Mouse (Mus musculus): Measurements from ENCODE around the gene Zfp658.
A peak's percentile ranks its signal among the peaks of the same experiment; 100 is the strongest.

The Zfp658 gene

DNA sequence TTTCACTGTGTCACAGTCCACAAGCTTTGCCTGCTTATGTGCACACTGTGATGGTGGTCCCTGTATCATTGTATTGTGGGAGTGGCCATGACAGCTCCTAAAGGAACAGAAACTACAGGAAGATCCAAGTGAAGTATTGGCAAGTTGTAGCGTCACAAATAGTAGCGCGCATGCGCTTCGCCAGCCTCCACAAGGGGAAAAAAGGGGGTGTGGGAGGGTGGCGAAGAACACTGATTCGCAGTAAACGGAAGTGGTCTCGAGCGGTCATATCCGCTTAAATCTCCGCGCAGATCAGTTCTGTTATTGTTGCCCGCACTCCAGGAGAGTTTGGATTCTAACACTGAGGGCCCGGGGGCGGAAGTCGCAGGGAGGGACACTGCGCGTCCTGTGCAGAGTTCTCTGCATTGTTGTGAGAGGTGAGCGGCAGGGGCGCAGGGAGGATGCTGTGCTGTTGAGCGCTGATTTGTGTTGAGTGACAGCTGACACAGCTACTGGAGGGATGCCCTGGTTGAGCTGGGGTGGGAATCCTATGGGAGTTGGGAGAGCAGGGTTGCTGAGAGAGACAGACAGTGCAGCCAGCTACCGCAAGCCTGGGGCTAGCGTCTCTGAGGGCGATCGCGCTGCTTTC is at the start of gene Zfp658:
Gene Zfp658 (plus strand): TSS at position 251 of the 628 bp plus-strand sequence.
- DNase-seq: peak; percentile 69

DNA sequence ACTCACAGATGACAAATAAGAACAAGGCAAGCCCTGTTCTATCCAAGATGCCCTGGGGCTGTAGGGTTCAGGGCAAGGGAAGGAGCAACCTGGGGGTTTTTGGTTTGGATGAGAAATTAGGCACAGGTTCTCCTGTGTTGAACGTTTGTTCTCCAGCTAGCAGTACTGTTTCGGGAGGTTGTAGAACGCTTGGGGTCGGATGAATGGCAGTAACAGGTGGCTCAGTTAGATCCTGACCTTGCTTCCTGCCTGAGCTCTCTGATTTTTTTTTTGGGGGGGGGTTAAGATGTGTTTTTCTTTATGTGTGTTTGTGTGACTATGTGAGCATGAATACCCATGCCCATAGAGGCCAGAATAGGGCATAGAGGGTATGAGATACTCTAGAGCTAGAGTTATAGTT is 49.5 kb upstream of the Zfp658 start:
- no peak for DNase-seq

- no peak for DNase-seq
These were observed 47.0 kb upstream of the Zfp658 start for GRCm38 (mm10) chr7:43515076-43515475.

- DNase-seq: no peak
These were observed 43.7 kb upstream of the Zfp658 start for GRCm38 (mm10) chr7:43518341-43518740.

DNA sequence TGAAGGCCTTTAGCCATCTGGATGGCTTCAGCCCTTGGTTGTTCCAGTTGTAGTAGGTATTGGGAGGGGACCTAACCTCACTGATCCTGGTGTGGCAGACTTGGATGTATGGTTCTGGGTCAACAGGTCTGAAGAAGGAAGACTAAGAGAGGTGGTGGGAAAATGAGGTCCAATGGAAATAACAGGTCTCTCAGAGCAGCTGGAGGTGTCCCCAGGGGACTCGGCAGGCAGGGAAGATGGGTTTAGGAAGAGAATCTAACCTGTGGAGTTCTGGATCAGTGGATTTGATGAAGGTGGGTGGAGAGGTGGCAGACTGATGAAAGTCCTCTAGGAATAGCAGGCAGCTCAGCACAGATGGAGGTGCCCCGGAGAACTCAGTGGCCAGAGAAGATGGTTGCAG is 39.3 kb upstream of the Zfp658 start:
- no peak for DNase-seq

- no peak for DNase-seq
These were observed 36.7 kb upstream of the Zfp658 start for GRCm38 (mm10) chr7:43525313-43525712.

DNA sequence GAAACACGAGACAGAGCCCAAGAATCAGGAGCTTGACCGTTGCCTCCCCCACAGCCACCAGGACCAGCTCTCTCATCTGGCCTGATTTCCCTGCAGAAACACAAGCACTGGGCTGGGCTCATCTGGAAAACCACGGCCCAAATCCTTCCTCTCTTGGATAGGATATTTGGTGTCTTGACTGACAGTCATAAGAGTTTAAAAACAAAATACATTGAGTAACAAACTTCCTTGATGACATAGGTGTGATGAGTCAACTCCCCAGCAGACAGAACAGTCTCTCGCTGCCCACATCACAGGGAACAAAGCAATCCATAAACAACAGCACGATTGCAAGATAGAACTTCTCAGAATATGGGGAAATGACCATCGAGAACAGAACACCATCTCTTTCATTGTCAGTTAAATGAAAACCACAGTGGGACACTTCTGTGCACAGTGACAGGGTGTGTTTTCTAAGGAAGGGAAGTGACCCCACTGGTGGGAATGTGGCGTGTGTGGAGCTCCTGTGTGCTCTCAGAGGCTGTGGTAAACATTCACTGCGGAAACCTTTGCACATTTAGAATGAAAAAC is 31.8 kb upstream of the Zfp658 start:
- no peak for DNase-seq

DNA sequence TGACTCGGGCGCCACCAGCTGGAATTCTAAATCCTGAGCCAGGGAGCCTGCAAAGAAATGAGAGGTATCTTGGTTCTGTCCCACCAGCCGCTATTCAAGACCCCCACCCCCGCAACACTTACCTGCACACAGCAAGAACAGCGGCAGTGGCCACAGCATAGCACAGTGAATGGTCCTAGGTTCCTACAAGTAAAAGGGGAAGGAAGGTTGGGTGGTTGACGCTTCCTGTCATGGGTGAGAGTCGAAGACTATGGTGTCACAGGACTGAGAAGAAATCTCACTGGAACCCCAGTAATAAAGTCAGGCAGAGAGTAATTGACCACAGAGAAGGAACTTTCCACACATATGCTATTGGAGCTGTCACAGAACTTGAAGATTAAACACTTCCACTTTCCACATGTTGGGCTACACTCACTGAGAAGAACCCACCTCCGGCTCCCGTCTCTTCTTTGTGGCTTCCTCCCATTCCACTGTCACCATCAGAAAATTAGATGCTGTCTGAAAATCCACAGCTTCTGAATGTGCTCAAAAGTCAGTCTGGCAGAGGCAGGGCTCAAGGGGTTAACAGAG is 29.0 kb upstream of the Zfp658 start:
- no peak for DNase-seq

DNA sequence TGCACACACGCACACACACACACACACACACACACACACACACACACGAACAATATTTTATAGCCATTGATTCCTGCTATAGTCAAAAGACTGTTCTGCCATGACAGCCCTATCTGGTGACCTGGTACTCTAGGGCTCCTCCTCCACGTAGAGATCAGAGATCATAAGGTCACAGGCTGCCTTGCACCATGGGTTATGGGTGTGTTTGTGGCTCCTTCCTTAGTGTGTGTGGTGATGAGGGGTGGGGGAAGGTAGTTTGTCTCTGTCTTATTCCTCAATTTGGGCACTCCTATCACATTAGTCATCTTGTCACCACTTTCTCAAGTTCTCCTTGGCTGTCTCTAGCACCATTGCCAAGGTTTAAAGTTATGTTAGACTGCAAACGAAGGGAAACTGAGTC is 23.5 kb upstream of the Zfp658 start:
- DNase-seq: no peak

DNA sequence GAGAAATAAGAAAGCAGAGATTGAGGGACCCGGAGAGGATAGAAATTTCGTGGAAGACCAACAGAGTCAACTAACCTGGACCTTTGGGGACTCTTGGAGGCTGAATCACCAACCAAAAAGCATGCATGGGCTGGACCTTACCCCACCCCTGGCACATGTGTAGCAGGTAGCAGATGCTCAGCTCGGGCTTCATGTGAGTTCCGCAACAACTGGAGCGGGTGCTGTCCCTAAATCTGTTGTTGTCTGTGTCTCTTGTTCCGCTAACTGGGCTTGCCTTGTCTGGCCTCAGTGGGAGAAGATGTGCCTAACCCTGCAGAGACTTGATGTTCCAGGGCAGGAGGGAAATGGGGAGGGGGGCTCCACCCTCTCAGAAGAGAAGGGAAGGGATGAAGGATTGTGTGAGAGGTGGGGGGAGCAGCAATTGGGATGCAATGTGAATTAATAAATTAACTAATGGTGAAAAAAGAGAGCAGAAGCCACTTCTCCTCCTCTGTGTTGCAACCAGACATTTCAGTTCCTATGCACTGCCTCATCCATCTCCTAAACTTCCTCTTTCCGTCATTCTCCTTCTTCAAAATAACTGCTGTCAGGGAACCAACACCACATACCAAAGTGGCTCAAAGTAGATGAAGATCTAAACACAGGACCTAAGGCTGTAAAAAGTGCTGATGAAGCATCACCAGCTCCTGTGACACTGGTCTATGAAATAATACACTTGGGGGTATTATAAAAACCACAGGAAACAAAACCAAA is 17.7 kb upstream of the Zfp658 start, which contains the start of gene Cd33:
Gene Cd33 (minus strand): TSS at position 204 of the 753 bp plus-strand sequence.
- DNase-seq: no peak

GRCm38 (mm10) chr7:43545656-43546545 is 16.2 kb upstream of the Zfp658 start:
- DNase-seq: no peak

DNA sequence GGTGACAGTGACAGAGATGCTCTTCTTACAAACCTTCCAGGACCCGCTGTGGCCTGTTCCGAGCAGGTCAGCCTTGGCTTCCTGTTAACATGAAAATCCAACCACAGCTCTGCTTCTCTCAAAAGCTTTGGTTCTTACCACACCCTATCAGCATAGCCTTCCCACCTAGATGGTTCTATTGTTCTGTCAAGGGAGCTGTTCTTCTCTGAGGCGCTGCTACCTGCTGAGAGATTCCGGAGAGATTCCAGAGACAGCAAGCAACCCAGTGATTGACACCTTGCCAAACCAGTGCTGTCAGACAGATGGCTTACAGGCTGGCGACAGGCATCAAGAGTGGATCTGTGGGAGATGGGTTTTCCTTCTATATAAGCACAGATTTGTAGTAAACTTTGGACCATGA is 14.4 kb upstream of the Zfp658 start:
- no peak for DNase-seq

- no peak for DNase-seq
These were observed 13.8 kb upstream of the Zfp658 start for GRCm38 (mm10) chr7:43548206-43548605.

GRCm38 (mm10) chr7:43553153-43553552 is 8.9 kb upstream of the Zfp658 start:
- DNase-seq: peak; percentile 15

- DNase-seq: no peak
These were observed 7.5 kb upstream of the Zfp658 start for GRCm38 (mm10) chr7:43554550-43554949.

GRCm38 (mm10) chr7:43555351-43555750 is 6.7 kb upstream of the Zfp658 start:
- DNase-seq: no peak

- no peak for DNase-seq
These were observed 5.2 kb upstream of the Zfp658 start for GRCm38 (mm10) chr7:43556901-43557300.

- DNase-seq: no peak
These were observed 605 bp downstream of the Zfp658 start for GRCm38 (mm10) chr7:43562651-43563070.

GRCm38 (mm10) chr7:43563300-43563699 is 1.2 kb downstream of the Zfp658 start:
- DNase-seq: no peak

GRCm38 (mm10) chr7:43571216-43571615 is 9.2 kb downstream of the Zfp658 start:
- no peak for DNase-seq

DNA sequence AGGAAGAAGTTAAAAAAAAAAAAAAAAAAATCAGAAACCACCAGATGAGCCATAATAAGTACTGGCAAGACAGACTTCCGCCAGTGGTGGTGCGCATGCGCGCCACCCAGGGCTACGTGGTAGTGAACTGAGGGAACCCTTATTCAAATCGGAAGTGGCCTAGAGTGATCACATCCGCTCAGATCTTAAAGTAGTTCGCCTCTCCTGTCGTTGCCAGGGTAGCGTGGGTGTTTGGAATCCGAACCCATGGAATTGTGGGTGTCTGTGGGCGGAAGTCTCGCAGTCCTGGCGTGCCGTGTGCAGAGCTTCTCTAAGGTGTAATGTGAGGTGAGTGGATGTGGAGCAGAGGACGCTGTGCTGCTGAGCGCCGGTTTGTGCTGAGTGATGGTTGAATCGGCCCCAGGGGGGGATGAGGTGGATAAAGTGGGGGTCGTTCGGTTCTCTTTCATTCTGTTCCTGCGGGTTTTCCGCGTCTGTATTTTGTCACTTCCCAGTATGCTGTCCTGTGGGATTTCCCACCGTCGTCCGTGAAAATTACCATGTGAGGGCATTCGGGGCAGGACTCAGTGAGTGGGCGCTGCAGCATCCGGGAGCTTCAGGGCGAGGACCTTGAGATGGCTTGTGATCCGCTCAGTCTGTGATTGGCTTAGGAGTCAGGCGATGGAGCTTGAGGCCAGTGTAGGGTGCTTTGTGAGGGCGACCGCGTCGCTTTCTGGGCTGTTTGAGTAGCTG is 17.6 kb downstream of the Zfp658 start, which contains the start of gene Zfp719:
Gene Zfp719 (plus strand): TSS at position 171 of the 732 bp plus-strand sequence.
- peak; percentile 90 for DNase-seq

- DNase-seq: no peak
These were observed 18.5 kb downstream of the Zfp658 start for GRCm38 (mm10) chr7:43580526-43580925.

Data from liver (tissue).